Mouse (Mus musculus) stomach, postnatal 0 days (tissue): ENCODE measurements around the gene Rsph1.

Experiments used
- CTCF ChIP-seq: IDR thresholded peaks from 2 replicates; pipeline ENCODE4 v1.5.1; 2016; ENCODE audit warnings: antibody characterized with exemption, low read depth, mild to moderate bottlenecking, moderate library complexity
- EP300 ChIP-seq: optimal IDR thresholded peaks from 2 replicates; pipeline ENCODE3; 2016; ENCODE audit warnings: antibody characterized with exemption

DNA sequence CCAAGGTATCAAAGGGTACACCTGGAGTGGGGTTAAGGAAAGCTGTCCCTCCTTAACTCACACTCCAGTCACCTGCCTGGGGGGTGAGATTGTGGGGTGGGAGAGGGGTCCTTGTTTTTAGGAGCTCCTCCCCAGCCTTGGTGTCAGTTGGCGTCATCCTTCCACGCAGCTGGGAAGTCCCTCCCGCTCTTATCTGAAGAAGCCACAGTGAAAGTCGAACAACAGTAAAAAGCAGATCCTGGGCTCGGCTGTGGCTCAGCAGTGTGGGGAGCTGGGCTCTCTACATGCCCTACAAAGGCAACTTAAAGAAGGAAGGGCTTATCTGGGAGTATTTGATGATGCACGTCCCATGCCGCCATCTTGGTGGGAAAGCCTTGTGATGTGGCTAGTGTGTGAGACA, 66.9 kb downstream of the Rsph1 start:
- TF ChIP-seq CTCF (no peak), EP300 (no peak)
